Mouse (Mus musculus): ENCODE data around the gene Sergef.

Sergef gene

GRCm38 (mm10) chr7:46448922-46449645 is 190.5 kb downstream of the Sergef start:
- DNase-seq (ENCODE audit: low spot score in 2 of 2) = no peak

- no peak for DNase-seq (ENCODE audit: low spot score in 2 of 2)
These were observed 192.0 kb downstream of the Sergef start for GRCm38 (mm10) chr7:46447473-46448165.

DNA sequence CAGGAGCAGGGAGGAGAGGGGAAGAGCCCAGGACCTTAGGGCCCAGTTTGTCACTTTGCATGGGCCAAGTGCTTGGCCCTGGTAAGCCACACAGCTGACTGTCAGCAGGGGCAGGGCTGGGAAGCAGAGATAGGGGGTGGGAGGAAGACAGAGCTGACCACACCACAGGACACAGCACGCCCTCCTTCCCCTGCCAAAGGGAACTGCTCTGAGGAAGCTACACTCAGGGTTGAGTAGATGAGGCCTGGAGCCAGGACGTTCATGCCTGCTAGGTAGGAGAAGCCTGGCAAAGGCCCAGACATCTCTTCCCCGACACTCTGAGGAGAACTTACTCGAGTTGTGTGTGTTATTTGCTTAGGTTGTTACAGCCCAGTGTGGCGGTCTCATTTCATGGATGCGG is 193.7 kb downstream of the Sergef start:
- no peak for DNase-seq (ENCODE audit: low spot score in 2 of 2)

GRCm38 (mm10) chr7:46443163-46443562 is 196.4 kb downstream of the Sergef start:
- no peak for DNase-seq (ENCODE audit: low spot score in 2 of 2)

DNA sequence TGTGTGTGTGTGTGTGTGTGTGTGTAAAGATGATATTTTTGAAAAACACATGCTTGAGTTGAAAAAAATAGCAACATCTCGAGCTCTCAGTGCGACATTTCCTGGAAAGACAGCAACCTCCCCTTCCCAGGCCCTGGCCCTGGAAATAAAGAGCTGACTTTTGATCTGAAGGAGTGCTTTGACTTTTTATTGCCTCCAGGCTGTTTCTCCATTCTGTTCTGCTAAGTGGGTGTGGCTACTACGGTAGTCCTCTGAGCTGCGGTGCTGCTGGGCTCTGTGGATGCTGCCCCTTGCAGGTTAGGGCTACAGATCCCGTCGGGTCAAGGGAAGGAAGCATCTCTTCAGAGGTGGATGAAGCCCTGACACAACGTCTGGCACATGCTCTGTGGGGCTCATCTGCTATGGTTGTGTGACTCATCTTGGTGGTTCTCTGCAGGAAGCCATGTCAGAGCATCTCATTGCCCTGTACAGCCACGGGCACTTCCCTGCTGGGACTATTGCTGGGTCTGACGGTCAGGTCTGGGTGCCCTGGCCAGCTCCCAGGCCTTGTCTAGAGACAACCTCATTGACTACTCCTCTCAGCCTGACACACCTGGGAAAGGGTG is 201.0 kb downstream of the Sergef start:
- no peak for DNase-seq (ENCODE audit: low spot score in 2 of 2)

DNA sequence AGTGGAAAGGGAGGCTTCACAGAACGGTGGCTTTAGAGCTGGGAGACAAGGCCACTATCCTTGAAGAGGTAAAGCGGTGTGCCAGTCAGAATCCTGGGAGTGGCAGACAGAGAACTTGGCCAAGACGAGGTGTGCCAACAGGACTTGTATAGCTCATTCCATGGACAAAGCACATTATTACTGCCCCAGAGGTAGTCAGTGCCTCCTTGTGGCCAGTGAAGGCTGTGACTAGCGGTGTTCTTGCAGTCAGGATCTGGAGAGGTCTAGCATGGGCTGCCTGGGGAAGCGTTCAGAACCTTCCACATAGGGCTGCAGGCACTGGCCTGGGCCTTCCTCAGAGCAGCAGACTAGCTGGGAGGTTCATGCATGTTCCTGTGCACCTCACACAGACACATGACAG is 203.8 kb downstream of the Sergef start:
- DNase-seq (ENCODE audit: low spot score in 2 of 2) = no peak

GRCm38 (mm10) chr7:46433874-46434273 is 205.7 kb downstream of the Sergef start:
- no peak for DNase-seq (ENCODE audit: low spot score in 2 of 2)

DNA sequence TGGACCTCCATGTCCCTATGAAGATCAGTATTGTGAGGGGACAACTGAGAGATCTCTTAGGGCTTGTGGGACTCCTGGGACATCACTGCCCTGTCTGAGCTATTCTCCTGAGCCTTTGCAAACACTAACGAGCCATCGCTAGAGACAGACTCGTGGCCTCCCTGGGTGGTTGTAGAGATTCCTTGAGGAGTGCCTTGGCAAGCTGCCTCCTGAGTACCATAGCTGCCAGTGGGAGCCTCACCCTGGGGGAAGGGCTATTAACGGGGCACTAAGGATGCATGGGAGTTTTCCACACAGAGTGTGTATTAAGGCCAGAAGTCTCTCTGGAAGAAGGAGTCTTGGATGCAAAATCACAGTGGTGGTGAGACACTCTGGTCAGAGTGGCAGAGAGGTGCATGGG is 214.6 kb downstream of the Sergef start:
- DNase-seq (ENCODE audit: low spot score in 2 of 2) = no peak

DNA sequence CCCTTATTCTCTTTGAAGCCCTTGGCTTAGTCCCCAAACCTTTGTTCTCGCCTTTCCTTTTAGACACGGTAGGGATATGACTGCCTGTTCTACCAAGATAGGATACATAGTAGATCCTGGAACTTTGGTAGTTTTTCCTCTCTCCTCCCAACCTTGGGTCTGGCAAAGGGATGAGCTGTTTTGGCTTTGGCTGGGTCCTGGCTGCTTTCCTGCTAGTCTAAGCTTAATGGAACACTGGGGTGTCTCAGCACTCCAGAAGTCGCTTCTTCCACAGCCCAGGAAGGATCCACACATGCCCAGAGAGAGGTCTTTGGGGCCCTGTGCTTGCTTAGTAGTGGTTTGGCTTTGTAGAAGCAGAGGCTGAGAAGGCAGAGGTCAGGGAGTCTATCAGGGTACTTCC is 215.7 kb downstream of the Sergef start:
- no peak for DNase-seq (ENCODE audit: low spot score in 2 of 2)

- DNase-seq (ENCODE audit: low spot score in 2 of 2) = peak; percentile 79 to 83
These were observed 216.7 kb downstream of the Sergef start for GRCm38 (mm10) chr7:46422764-46423412.

DNA sequence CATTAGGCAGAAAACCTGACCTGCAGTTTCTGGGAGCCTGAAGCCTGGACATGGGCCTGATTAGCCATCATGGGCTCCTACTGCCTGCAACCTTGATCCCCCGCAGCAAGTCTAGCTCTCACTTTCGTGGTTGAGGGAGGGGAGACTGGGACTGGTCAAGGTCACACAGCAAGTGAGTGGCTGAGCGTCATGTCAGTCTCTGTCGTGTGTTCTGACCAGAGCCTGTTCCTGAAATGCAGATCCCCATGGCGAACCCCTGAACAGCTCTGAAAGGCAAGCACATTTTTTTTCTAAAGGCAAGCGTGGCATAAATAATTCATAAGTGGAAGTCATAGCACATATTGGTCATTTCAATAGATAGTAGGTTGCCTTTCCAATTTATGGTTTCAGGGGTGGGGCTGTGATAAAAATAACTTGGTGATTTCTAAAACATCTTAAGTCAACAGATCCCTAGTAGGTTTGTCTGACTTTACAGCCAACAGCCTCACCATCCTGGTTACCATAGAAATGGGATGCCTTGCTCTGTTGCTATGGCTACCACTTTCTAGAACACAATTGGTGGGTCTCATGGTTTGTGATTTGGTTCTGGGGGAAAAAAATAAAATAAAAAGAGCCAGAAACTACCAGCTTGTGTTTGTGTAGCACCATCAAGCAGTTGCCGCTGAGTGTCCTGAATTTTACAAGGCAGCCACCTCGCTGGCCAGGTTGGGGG is 217.4 kb downstream of the Sergef start:
- peak; percentile 59 to 85 for DNase-seq (ENCODE audit: low spot score in 2 of 2)

DNA sequence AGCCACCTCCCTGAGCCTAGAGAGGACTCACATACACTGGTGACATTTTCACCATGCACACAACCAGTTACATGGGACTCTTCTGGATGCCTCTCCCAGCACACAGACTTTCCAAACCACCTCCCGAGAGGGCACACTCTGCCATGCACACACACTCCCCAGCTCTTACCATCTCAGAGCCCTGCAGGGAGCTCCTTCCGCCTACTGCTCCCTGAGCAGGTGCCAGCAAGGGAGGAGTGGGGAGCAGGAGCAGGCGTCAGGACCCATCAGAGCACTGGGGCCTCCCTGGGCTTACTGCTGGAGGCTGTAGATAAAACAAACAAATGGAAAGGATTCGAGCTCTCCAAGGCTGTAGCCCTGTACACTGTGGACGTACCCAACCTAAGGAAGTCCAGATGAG is 218.1 kb downstream of the Sergef start:
- no peak for DNase-seq (ENCODE audit: low spot score in 2 of 2)

GRCm38 (mm10) chr7:46418102-46418622 is 221.4 kb downstream of the Sergef start:
- DNase-seq (ENCODE audit: low spot score in 2 of 2) = no peak

- DNase-seq (ENCODE audit: low spot score in 2 of 2) = no peak
These were observed 222.1 kb downstream of the Sergef start for GRCm38 (mm10) chr7:46417467-46417866.

- no peak for DNase-seq (ENCODE audit: low spot score in 2 of 2)
These were observed 223.7 kb downstream of the Sergef start for GRCm38 (mm10) chr7:46415818-46416425.

DNA sequence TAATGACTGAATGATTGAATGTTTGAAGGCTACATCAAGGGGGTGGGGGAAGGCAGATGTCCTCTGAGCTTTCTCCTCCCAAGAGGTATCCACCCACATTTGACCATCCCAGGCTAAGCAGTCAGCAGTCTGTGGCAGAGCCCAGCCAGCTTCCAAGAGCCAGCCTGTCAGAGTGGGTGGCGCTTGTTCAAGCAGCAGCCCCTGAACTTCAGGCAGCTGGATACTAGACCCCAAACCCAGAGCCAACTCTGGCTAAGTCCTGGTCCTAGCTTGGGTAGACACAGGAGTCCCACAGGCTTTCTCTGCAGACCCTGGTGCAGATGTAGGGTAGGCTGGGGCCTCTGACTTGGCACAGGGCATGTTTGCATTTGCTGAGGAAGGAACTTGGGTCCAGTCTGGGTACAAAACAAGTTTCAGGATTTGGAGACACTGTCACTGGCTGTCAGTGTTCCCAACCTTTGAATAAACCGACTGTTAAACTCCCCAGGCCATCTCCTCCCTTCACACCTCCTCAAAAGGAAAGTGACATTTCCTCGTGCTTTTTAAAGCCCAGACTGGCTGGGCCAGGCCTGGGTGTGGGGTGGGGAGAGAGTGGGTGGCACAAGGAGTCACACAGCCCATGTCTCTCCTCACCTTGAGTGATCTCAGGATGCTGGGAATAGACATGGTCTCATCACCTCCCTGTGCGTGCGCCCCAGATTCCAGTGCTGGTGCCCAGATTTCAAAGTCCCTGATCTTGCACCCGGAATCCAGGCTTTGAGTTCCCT is 225.5 kb downstream of the Sergef start:
- no peak for DNase-seq (ENCODE audit: low spot score in 2 of 2)

GRCm38 (mm10) chr7:46412823-46413222 is 226.8 kb downstream of the Sergef start:
- DNase-seq (ENCODE audit: low spot score in 2 of 2) = peak in 1 of 2 experiments; percentile 67

DNA sequence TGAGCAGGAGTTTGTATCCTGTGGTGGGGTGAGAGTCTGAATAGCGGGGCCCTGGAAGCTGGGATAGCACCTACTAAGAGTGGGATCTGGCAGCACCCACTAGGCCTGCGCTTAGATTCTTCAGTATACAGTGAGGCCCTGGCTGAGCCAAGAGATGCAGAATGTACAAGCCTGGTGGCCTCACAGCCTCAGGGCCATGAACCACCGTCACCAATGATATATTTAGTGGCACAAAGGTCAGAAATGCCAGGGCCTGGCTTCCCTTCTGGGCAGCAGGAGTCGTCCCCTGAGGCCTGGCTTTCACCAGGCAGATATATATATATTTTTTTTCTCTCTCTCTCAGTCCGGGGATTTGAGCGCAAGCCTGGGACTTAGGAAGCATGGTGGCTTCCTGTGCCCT is 228.9 kb downstream of the Sergef start:
- no peak for DNase-seq (ENCODE audit: low spot score in 2 of 2)

DNA sequence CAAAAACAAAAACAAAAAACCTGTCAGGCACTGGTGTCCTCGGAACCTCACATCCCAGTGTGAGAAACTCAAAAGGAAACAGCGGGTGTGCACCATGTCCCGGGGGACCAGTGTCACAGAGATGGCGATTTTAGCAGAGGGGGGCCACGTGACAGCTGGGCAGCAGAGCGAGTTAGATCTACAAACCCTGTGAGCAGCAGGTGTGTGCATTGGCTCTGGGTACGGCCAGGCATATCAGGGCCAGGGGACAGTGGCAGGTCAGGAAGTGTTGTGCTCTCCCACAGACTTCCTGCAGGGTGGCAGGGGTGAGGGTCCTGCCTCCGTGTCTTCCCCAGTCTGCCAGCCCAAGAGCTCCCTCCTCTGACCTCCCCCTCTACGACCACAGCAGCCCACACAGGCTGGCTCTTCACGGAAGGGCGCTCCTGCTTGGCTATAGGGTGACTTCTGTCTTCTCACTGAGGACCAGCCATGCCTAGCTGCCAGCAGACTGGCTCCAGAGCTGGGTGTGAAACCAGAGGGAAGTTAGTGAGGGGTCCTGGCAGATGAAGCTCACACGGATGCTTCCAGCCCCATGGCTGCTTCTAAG is 230.3 kb downstream of the Sergef start:
- no peak for DNase-seq (ENCODE audit: low spot score in 2 of 2)

- DNase-seq (ENCODE audit: low spot score in 2 of 2) = no peak
These were observed 231.0 kb downstream of the Sergef start for GRCm38 (mm10) chr7:46408606-46409005.
